Mouse (Mus musculus) CD4-positive, CD25-positive, alpha-beta regulatory T cell, adult 2 months (primary cell): Measurements from ENCODE around the gene Rpusd2.

ENCODE experiments used
- DNase-seq: peaks from one replicate; pipeline ENCODE4 v3.0.0-alpha.2; 2012; ENCODE audit warnings: low read depth, low spot score

The Rpusd2 gene

DNA sequence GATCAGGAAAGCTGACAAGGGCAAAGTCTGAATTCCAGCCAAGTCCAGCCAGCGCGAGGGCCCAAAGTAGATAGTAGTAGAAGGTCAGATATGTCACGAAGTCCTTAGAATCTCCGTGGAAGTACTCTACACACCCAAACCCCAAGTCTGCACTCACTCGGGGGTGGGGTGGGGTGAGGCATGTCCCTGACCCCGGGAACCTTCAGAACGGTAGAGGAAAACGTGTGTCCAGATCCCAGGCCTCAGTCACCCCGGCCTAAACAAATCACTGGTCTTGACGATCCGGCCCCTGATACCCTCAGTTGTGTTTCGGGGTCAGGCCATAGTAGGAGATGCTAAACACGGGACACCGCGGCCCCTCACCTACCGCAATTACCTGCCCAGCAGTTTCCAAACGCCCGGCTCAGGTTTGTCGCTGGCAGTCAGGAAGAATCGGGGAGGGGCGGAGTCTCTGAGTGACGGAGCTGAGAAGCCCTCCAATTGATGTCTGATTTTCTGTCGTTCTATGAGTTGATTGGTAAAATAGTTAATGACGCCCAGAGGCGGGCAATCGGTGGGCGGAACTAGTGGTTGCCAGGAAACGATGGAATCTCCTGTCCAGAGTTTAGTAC lies 5.5 kb upstream of the Rpusd2 start, which contains the start of gene Ccdc32:
Ccdc32 (minus strand) TSS at position 453 of the 611 bp plus-strand sequence.
- DNase-seq: peak; percentile 94

DNA sequence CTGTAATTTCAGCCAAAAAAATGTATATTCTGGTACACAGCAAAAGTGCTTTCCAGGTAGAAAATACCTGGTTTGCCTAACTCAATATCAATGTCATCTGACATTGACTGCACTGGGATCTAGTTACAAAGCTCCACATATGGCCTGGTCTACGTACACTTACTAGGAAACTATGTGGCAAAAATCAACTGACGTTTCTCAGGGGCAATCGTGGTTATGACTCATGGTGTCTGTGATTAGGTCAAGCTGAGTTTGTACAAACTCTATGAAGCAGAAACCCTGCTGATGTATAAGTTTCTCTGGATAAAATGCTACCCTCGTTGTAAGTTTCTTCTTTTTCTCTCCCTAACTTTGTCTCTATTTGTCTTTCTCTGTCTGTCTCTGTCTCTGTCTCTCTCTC lies 2.4 kb upstream of the Rpusd2 start:
- no peak for DNase-seq

DNA sequence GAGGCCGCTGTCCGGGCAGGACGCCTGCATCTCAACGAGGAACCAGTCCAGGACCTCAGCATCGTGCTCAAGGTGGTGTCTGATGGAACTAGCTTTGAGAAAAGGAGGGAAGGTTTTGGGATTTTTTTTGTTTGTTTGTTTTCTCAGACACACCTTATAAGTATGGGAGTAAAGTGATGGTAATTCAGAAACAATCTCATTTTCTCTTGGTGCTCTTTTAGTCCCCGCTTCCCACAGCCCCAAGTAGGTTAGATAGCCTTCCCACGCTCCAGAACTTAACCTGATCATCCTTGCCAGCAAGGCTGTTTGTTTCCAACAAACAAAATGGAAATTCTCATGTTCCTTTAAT lies 781 bp downstream of the Rpusd2 start:
- no peak for DNase-seq

DNA sequence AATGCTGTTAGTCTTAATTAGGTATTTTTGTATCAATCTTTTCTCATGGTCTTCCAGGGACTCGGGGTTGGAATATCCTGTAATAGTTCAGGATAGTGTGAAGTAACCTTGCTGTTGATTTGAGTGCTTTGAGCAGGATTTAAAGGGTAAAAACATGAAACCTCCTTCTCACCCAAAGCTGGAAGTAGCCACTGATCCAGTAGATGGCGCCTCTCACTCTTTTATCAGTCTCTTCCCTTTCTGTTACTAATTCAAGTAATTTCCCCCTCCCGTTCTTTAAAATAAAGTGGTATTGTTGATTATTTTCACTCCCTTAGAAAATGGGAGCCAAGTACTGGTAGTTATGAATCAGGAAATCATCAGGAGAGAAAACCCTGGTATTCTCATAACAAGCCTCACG lies 6.3 kb downstream of the Rpusd2 start:
- DNase-seq: peak; percentile 70

DNA sequence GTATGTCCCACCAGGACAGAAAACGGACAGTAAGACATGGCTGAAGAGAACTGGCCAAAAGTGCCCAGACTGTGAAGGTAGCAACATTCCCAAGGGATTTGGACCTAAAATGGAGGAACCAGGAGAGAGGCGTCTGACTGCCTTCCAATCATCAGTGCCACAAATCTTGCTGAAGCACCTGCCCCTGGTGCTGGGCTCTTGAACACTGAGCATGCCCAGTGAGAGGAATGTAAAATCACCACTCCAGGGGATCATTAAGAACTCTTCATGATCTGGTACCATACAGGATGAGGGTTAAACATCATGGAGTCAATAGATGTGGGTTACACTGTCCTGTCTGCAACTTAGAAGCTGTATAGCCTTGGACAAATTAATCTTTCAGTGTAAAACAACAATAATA lies 10.6 kb downstream of the Rpusd2 start:
- no peak for DNase-seq

DNA sequence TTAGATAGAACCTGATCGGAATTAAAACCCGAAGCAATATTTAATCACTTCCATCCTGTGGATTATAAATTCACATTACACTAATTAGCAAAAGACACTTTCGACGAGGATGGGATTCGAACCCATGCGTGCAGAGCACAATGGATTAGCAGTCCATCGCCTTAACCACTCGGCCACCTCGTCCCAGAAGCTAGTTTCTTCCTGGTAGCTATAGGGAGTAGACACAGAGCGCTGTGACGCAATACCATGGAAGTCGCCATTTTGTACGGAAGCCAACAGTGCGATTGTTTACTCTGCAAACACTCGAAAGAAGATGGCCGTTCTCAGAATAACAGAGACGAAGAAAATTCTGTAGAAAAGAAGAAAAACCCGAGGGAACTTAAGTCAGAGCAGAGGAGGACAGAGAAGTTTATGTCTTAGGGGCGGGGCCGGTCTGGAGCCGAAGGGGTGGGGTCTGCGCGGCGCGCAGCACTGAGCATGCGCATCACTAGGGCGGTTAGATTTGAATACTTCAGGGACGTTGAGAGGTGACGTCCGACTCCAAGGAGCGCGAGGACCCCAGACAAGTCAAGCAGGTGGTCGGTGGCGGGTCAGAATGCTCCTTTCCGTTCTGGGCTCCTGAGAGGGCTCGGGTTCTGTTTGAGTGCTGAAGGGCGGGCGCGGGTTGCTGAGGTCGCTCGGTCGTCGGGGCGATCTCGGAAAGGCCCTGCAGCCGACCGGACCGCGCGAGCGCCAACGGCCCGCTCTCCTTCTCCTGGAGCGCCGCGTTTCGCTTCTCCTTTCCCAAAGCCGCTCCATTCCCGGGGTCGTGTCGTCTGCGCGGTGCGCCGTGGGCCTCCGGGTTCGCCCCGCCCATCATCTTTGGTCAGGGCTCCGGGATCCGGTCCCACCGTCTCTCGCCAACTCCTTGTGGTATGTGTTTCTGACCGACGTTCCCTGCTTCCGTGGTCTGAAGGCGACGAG lies 12.3 kb downstream of the Rpusd2 start, which contains the start of gene Knl1:
Knl1 (plus strand) TSS at position 471 of the 963 bp plus-strand sequence.
- DNase-seq: peak; percentile 96

DNA sequence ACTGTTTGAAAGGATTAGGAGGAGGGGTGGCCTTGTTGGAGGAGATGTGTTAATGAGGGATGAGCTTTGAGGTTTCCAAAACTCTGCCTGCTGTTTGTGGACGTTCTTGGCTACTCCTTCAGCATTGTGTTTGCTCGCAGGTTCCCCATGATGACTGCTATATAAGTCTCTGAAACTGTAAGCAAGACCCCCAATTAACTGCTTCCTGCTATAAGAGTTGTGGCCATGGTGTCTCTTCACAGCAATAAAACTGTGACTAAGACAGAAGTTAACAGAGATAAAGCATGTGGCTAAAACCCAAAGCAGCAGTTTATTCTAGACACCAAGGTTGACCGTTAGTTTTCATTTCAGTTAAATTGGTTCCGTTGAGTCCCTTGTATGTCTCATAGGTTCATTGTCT lies 13.3 kb downstream of the Rpusd2 start:
- DNase-seq: no peak

DNA sequence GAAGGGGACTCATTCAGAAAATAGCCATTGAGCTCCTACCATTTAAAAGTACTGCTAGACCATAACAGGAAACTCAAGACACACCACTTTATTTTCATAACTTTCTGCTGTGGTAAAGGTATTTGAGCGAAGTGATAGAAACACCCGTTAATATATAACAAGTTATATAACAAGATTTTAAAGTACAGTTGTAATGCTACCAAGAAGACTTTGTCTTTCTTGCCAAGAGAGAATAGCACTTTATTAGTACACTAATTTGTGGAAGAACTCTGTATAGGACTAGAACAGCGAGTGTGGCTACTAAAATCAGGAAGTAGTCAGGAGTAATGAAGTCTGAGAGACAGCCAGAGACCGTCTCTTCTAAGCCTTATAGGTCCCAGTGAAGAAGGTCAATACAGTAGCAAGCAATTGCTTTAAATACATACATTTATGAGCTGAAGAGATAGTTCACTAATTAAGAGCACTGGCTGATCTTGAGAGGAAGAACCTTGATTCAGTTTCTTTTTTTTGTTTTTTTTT lies 15.6 kb downstream of the Rpusd2 start:
- DNase-seq: no peak

DNA sequence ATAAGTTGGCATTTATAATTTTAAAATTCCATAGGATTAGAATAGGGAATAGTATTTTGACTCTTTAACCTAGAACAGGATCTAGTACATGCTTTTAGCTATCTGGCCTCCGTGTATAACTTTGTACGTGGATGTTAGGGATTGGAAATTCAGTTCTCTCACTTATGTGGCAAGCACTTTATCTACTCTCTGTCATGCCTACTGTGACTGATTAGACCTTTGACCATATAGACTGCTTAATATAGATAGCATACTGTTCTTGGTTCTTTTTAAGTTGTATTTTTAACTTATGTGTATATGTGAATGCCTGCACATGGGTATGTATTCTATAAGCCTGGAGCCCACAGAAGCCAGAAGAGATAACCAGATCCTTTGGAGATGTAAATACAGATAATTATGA lies 25.5 kb downstream of the Rpusd2 start:
- DNase-seq: no peak

DNA sequence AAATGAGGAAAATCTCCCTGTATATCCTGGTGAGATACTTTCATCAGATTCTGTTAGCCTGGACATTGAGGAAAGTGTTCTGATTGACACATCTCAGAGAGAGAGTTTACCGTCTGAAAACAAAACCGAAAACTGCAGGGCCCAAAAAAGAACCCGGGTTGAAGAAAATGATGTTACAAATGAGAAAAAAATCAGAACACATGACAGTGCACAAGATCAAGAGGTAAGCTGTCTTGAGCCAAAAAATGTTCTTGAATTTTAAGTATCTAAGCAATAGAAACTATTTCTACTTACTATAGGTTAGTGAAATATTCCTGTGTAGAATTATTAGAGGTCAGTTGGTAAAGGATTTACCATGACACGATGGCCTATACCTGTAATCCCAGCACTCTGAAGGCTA lies 37.8 kb downstream of the Rpusd2 start:
- DNase-seq: no peak

DNA sequence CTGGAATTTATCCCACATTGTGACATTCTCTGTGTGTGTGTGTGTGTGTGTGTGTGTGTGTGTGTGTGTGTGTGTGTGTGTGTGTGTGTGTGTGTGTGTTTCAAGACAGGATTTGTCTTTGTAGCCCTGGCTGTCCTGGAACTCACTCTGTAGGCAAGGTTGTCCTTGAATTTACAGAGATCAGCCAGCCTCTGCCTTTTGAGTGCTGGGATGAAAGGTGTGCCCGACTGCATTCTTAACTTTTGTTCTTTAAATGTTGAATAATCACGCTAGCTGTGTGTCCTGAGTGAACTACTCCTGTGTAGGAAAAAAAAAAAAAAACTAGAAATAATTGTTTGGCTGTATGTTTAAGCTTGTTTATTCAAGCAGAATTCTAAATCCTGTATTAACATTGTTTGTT lies 51.6 kb downstream of the Rpusd2 start:
- no peak for DNase-seq
